Comparison of ENCODE assay signal across 28 mouse cellular contexts in genomic region chr5:108266990-108267389, GRCm38 (mm10). TPM values are rescaled to one million over a fixed set of nuclear protein-coding genes. Genes with fewer than 3 reads are reported as not detected.
DNase-seq lines count a peak whose midpoint lies in the region; ATAC-seq and TF ChIP-seq lines count a peak whose summit lies in the region.
"Had no signal": no experiment of that assay in that cellular context is flagged by ENCODE, and none has a peak within 500 bp of the region (broad histone marks: within the 10 kb centered on the region; RNA-seq: fewer than 3 reads in every experiment).

No protein-coding gene starts in this region.

- TF ChIP-seq POLR2A in MEL (IDR thresholded peaks at IDR 0.05; ENCODE audit: control insufficient read depth in 1 of 2, insufficient read depth in 1 of 2, low read depth in 1 of 2, low read length in 2 of 2, poor library complexity in 1 of 2): no peak

- peaks cover 29% of the 10 kb centered on the region for H3K79me2 ChIP-seq in MEL (ENCODE audit: control insufficient read depth, insufficient read depth, low read length, poor library complexity)

- no peak overlapping the region for H3K9ac ChIP-seq in intestine, postnatal 0 days (ENCODE audit: low read depth, low read length)
- H3K9ac ChIP-seq in intestine, embryonic 16.5 days (ENCODE audit: low read depth, low read length): no peak overlapping the region
- no peak overlapping the region for H3K9ac ChIP-seq in MEL (ENCODE audit: control insufficient read depth, low read depth, low read length, poor library complexity, severe bottlenecking)
- H3K9ac ChIP-seq in liver, embryonic 13.5 days: no peak overlapping the region
- H3K9ac ChIP-seq in liver, embryonic 16.5 days (ENCODE audit: low read depth, low read length): no peak overlapping the region
- H3K9ac ChIP-seq in hindbrain, embryonic 16.5 days (ENCODE audit: low read depth, low read length): no peak overlapping the region
- H3K9ac ChIP-seq: embryonic facial prominence, embryonic 13.5 days; forebrain, embryonic 12.5 days; forebrain, embryonic 15.5 days; heart, embryonic 13.5 days; hindbrain, embryonic 13.5 days had no signal

- TF ChIP-seq RAD21 in MEL (IDR thresholded peaks at IDR 0.05; ENCODE audit: low read depth, low read length): no peak

- H3K27ac ChIP-seq in intestine, postnatal 0 days (ENCODE audit: low read depth, low read length): peak overlapping the region; percentile 30; the same call in 1 of the 2 replicates
- H3K27ac ChIP-seq in intestine, embryonic 16.5 days (ENCODE audit: low read length): no peak overlapping the region
- no peak overlapping the region for H3K27ac ChIP-seq in MEL (ENCODE audit: control insufficient read depth, low read depth, low read length)
- H3K27ac ChIP-seq in liver, embryonic 13.5 days: peak overlapping the region; percentile 94
- H3K27ac ChIP-seq in liver, embryonic 16.5 days (ENCODE audit: low read length): peak overlapping the region; percentile 63
- no peak overlapping the region for H3K27ac ChIP-seq in hindbrain, embryonic 16.5 days (ENCODE audit: low read depth, low read length)
- H3K27ac ChIP-seq: embryonic facial prominence, embryonic 10.5 days; embryonic facial prominence, embryonic 13.5 days; forebrain, embryonic 12.5 days; forebrain, embryonic 15.5 days; heart, adult 2 months; heart, embryonic 10.5 days; heart, embryonic 13.5 days; hindbrain, postnatal 0 days had no signal

- TF ChIP-seq CTCF in intestine, postnatal 0 days (IDR thresholded peaks at IDR 0.05; ENCODE audit: low read depth): no peak
- TF ChIP-seq CTCF in MEL (IDR thresholded peaks at IDR 0.05 in 2 of 3, conservative IDR thresholded peaks at IDR 0.05 in 1 of 3; ENCODE audit: control insufficient read depth in 1 of 3, insufficient read depth in 1 of 3, low read depth in 2 of 3, low read length in 3 of 3, poor library complexity in 1 of 3, severe bottlenecking in 1 of 3): no peak

- no peak overlapping the region for H3K4me2 ChIP-seq in intestine, postnatal 0 days (replicated peaks; ENCODE audit: low read depth)
- no peak overlapping the region for H3K4me2 ChIP-seq in intestine, embryonic 16.5 days (ENCODE audit: low read depth, low read length)
- H3K4me2 ChIP-seq in liver, embryonic 13.5 days: peak overlapping the region; percentile 30; the same call in 1 of the 2 replicates
- H3K4me2 ChIP-seq in liver, embryonic 16.5 days (ENCODE audit: low read depth, low read length): 0 out of 2 replicates have a peak overlapping the region, but pooled peaks have one; percentile 15
- H3K4me2 ChIP-seq in hindbrain, embryonic 16.5 days (ENCODE audit: low read length): no peak overlapping the region
- H3K4me2 ChIP-seq: embryonic facial prominence, embryonic 13.5 days; forebrain, embryonic 12.5 days; forebrain, embryonic 15.5 days had no signal

- no peaks in the 10 kb centered on the region for H3K27me3 ChIP-seq in intestine, postnatal 0 days (replicated peaks; ENCODE audit: control insufficient read depth, insufficient read depth, low read length)
- no peaks in the 10 kb centered on the region for H3K27me3 ChIP-seq in intestine, embryonic 16.5 days (replicated peaks; ENCODE audit: control insufficient read depth, insufficient read depth, low read length)
- H3K27me3 ChIP-seq in MEL (ENCODE audit: control insufficient read depth in 1 of 2, insufficient read depth in 2 of 2, low read length in 2 of 2): no peaks in the 10 kb centered on the region
- no peaks in the 10 kb centered on the region for H3K27me3 ChIP-seq in liver, embryonic 13.5 days
- no peaks in the 10 kb centered on the region for H3K27me3 ChIP-seq in liver, embryonic 16.5 days (ENCODE audit: control insufficient read depth, insufficient read depth, low read depth, low read length)
- no peaks in the 10 kb centered on the region for H3K27me3 ChIP-seq in hindbrain, embryonic 16.5 days (replicated peaks; ENCODE audit: control insufficient read depth, insufficient read depth, low read length)
- H3K27me3 ChIP-seq: embryonic facial prominence, embryonic 13.5 days; forebrain, embryonic 12.5 days; forebrain, embryonic 15.5 days; heart, embryonic 13.5 days; hindbrain, embryonic 13.5 days; Patski had no signal

- no peak for ATAC-seq in intestine, postnatal 0 days
- ATAC-seq in intestine, embryonic 16.5 days: no peak
- no peak for ATAC-seq in liver, embryonic 13.5 days (ENCODE audit: low read depth)
- ATAC-seq in liver, embryonic 16.5 days (ENCODE audit: low read depth): no peak
- no peak for ATAC-seq in hindbrain, embryonic 16.5 days
- ATAC-seq: forebrain, embryonic 15.5 days; hindbrain, postnatal 0 days; Patski had no signal

- DNase-seq in MEL (ENCODE audit: low read depth, low spot score): no peak
- DNase-seq in liver, embryonic 13.5 days: peak; percentile 28
- DNase-seq in thymus, postnatal 14 days: no peak
- no peak for DNase-seq in heart, postnatal 10 days
- DNase-seq: adrenal gland, postnatal 10 days; adrenal gland, postnatal 36 days; cerebellum, adult 11 months; cerebellum, adult 8-10 months; cerebellum, postnatal 10 days; cerebellum, postnatal 36 days; embryo, embryonic 11 days; gastrocnemius, postnatal 10 days; gastrocnemius, postnatal 36 days; heart, adult 2 months had no signal

- intact Hi-C loops in heart, postnatal 10 days (cut with DNase I): no loop called here

- no peaks in the 10 kb centered on the region for H3K9me3 ChIP-seq in intestine, postnatal 0 days (ENCODE audit: control insufficient read depth)
- H3K9me3 ChIP-seq in intestine, embryonic 16.5 days (ENCODE audit: control insufficient read depth, low read length): no peaks in the 10 kb centered on the region
- H3K9me3 ChIP-seq in MEL (replicated peaks; ENCODE audit: insufficient read depth, low read length): no peaks in the 10 kb centered on the region
- no peaks in the 10 kb centered on the region for H3K9me3 ChIP-seq in liver, embryonic 13.5 days (replicated peaks)
- no peaks in the 10 kb centered on the region for H3K9me3 ChIP-seq in liver, embryonic 16.5 days (replicated peaks; ENCODE audit: control insufficient read depth, low read length)
- no peaks in the 10 kb centered on the region for H3K9me3 ChIP-seq in hindbrain, embryonic 16.5 days (ENCODE audit: control insufficient read depth, low read length)
- H3K9me3 ChIP-seq: embryonic facial prominence, embryonic 10.5 days; embryonic facial prominence, embryonic 13.5 days; forebrain, embryonic 12.5 days; forebrain, embryonic 15.5 days; heart, embryonic 10.5 days; heart, embryonic 13.5 days; hindbrain, embryonic 13.5 days had no signal

- TF ChIP-seq EP300 in MEL (IDR thresholded peaks at IDR 0.05; ENCODE audit: low read depth in 1 of 2, low read length in 2 of 2): no peak

- no peak overlapping the region for H3K4me3 ChIP-seq in intestine, postnatal 0 days (ENCODE audit: low read depth, low read length)
- no peak overlapping the region for H3K4me3 ChIP-seq in intestine, embryonic 16.5 days (ENCODE audit: low read length)
- H3K4me3 ChIP-seq in MEL (ENCODE audit: control insufficient read depth in 1 of 2, insufficient read depth in 1 of 2, low read depth in 2 of 2, low read length in 2 of 2): no peak overlapping the region
- H3K4me3 ChIP-seq in liver, embryonic 13.5 days (replicated peaks): no peak overlapping the region
- H3K4me3 ChIP-seq in liver, embryonic 16.5 days (ENCODE audit: low read depth, low read length): no peak overlapping the region
- H3K4me3 ChIP-seq in hindbrain, embryonic 16.5 days (ENCODE audit: low read length): no peak overlapping the region
- H3K4me3 ChIP-seq: embryonic facial prominence, embryonic 10.5 days; embryonic facial prominence, embryonic 13.5 days; erythroblast, embryonic 14.5 days; forebrain, embryonic 12.5 days; forebrain, embryonic 15.5 days; heart, adult 2 months; heart, embryonic 10.5 days; heart, embryonic 13.5 days; hindbrain, embryonic 13.5 days had no signal

- no peaks in the 10 kb centered on the region for H3K36me3 ChIP-seq in intestine, postnatal 0 days (ENCODE audit: control insufficient read depth, insufficient read depth)
- no peaks in the 10 kb centered on the region for H3K36me3 ChIP-seq in intestine, embryonic 16.5 days (ENCODE audit: control insufficient read depth, insufficient read depth, low read length)
- peaks cover 0 to 18% of the 10 kb centered on the region in 2 experiments; a peak in 2 of 4 replicates for H3K36me3 ChIP-seq in MEL (ENCODE audit: control insufficient read depth in 1 of 2, insufficient read depth in 2 of 2, low read length in 2 of 2)
- no peaks in the 10 kb centered on the region for H3K36me3 ChIP-seq in liver, embryonic 13.5 days
- no peaks in the 10 kb centered on the region for H3K36me3 ChIP-seq in liver, embryonic 16.5 days (ENCODE audit: control insufficient read depth, insufficient read depth)
- no peaks in the 10 kb centered on the region for H3K36me3 ChIP-seq in hindbrain, embryonic 16.5 days (ENCODE audit: control insufficient read depth, insufficient read depth, low read length)
- H3K36me3 ChIP-seq: embryonic facial prominence, embryonic 13.5 days; forebrain, embryonic 12.5 days; forebrain, embryonic 15.5 days; heart, embryonic 10.5 days; heart, embryonic 13.5 days; hindbrain, embryonic 13.5 days had no signal

- 0 out of 2 replicates have a peak, but pooled peaks cover 4% of the 10 kb centered on the region for H3K4me1 ChIP-seq in intestine, postnatal 0 days (replicated peaks; ENCODE audit: control insufficient read depth, insufficient read depth, low read length)
- peaks cover 12% of the 10 kb centered on the region; the same call in 1 of the 2 replicates for H3K4me1 ChIP-seq in intestine, embryonic 16.5 days (ENCODE audit: control insufficient read depth, insufficient read depth, low read length)
- peaks cover 7 to 15% of the 10 kb centered on the region in 2 experiments for H3K4me1 ChIP-seq in MEL (ENCODE audit: control insufficient read depth in 1 of 2, insufficient read depth in 2 of 2, low read length in 2 of 2)
- peaks cover 82% of the 10 kb centered on the region for H3K4me1 ChIP-seq in liver, embryonic 13.5 days (replicated peaks)
- peaks cover 54% of the 10 kb centered on the region for H3K4me1 ChIP-seq in liver, embryonic 16.5 days (ENCODE audit: control insufficient read depth, low read depth, low read length)
- H3K4me1 ChIP-seq in hindbrain, embryonic 16.5 days (ENCODE audit: control insufficient read depth, insufficient read depth, low read depth, low read length): peaks cover 26% of the 10 kb centered on the region

RNA-seq across cellular contexts. Expression of gene Dr1, which starts 1.7 kb away (rescaled TPM):
- 29.8 and 31.8 TPM in 2 replicates for polyA plus RNA-seq in intestine, postnatal 0 days (2015; fragmentation: Nextera tagmentation; extraction: Ambion mirVana)
- polyA plus RNA-seq in intestine, embryonic 16.5 days (2015; fragmentation: Nextera tagmentation; extraction: Ambion mirVana): 38.6 and 39.3 TPM in 2 replicates
- total RNA-seq in MEL (2012; rRNA removed): 32.5 and 36.3 TPM in 2 replicates
- polyA plus RNA-seq in MEL (2012; ENCODE audit: insufficient read depth in 1 of 2, insufficient read length in 2 of 2, low read depth in 1 of 2, low replicate concordance in 2 of 2, missing spikeins in 1 of 2): 10 to 100 TPM in 1 of 2 experiments, not detected in 1; 47.2 TPM
- polyA plus RNA-seq in liver, embryonic 13.5 days (2015; fragmentation: Nextera tagmentation; extraction: Ambion mirVana): 30.2 and 39.9 TPM in 2 replicates
- polyA plus RNA-seq in liver, embryonic 16.5 days (2015; fragmentation: Nextera tagmentation; extraction: Ambion mirVana): 23.0 and 26.9 TPM in 2 replicates
- 41.7 and 42.4 TPM in 2 replicates for polyA plus RNA-seq in hindbrain, embryonic 16.5 days (2015; fragmentation: Nextera tagmentation; extraction: Ambion mirVana)
- 10 to 100 TPM; 23.8 to 24.2 TPM for total RNA-seq in heart, postnatal 10 days (2021)

RNA-seq across cellular contexts. Expression of gene Pigg, which starts 45.4 kb away (rescaled TPM):
- polyA plus RNA-seq in intestine, postnatal 0 days (2015; fragmentation: Nextera tagmentation; extraction: Ambion mirVana): 3.1 and 3.9 TPM in 2 replicates
- polyA plus RNA-seq in intestine, embryonic 16.5 days (2015; fragmentation: Nextera tagmentation; extraction: Ambion mirVana): 7.9 and 8.3 TPM in 2 replicates
- total RNA-seq in MEL (2012; rRNA removed): 8.9 and 11.2 TPM in 2 replicates
- 1 to 10 TPM in 1 of 2 experiments, not detected in 1; 6.7 TPM for polyA plus RNA-seq in MEL (2012; ENCODE audit: insufficient read depth in 1 of 2, insufficient read length in 2 of 2, low read depth in 1 of 2, low replicate concordance in 2 of 2, missing spikeins in 1 of 2)
- polyA plus RNA-seq in liver, embryonic 13.5 days (2015; fragmentation: Nextera tagmentation; extraction: Ambion mirVana): 3.5 and 4.6 TPM in 2 replicates
- 2.8 and 3.6 TPM in 2 replicates for polyA plus RNA-seq in liver, embryonic 16.5 days (2015; fragmentation: Nextera tagmentation; extraction: Ambion mirVana)
- 5.1 and 5.3 TPM in 2 replicates for polyA plus RNA-seq in hindbrain, embryonic 16.5 days (2015; fragmentation: Nextera tagmentation; extraction: Ambion mirVana)
- 1 to 10 TPM; 6.1 to 6.5 TPM for total RNA-seq in heart, postnatal 10 days (2021)

Comparison
In these comparisons a context has a peak if more than half of its experiments do, and no peak if none do; other contexts are left out.
1. H3K27ac ChIP-seq: peak in intestine, postnatal 0 days (single experiment), liver, embryonic 13.5 days (single experiment) and liver, embryonic 16.5 days (single experiment); none in intestine, embryonic 16.5 days (single experiment), MEL (single experiment) and hindbrain, embryonic 16.5 days (single experiment).
2. H3K4me2 ChIP-seq: peak in liver, embryonic 13.5 days (single experiment) and liver, embryonic 16.5 days (single experiment); none in intestine, postnatal 0 days (single experiment), intestine, embryonic 16.5 days (single experiment) and hindbrain, embryonic 16.5 days (single experiment).